Mouse (Mus musculus) adrenal gland, postnatal 25 days (tissue): ENCODE results near the gene Tgtp1. TPM values are rescaled to one million over a fixed set of nuclear protein-coding genes. Genes with fewer than 3 reads are reported as not detected.
A peak's percentile ranks its signal among the peaks of the same experiment; 100 is the strongest.
"Not testable (repeated sequence)": the region's sequence is repeated elsewhere in the genome, so short reads cannot be mapped to it uniquely, and the experiment has no call there.

Experiments used
- DNase-seq: peaks from one replicate; pipeline ENCODE4 v3.0.0; 2021; ENCODE audit warnings: mixed read lengths
- long read RNA-seq: library from polyadenylated mRNA; stranded (forward); transcript quantifications from one replicate; pipeline ENCODE4 v2.0.0, GENCODE M21; 2021
- total RNA-seq: library from RNA; stranded (reverse); gene quantifications from 2 replicates; pipeline ENCODE4 v1.2.3, GENCODE M21; 2021

The Tgtp1 gene
- total RNA-seq = 1.5 and 2.2 TPM in 2 replicates
- long read RNA-seq, transcript Tgtp1-201 (2 exons, 2,823 nt) = major isoform, 24 of 24 reads
- long read RNA-seq, partial matches to known transcripts = 0 of 24 reads
- long read RNA-seq, other reads (novel, unspliced or antisense) = 0 of 24 reads

DNA sequence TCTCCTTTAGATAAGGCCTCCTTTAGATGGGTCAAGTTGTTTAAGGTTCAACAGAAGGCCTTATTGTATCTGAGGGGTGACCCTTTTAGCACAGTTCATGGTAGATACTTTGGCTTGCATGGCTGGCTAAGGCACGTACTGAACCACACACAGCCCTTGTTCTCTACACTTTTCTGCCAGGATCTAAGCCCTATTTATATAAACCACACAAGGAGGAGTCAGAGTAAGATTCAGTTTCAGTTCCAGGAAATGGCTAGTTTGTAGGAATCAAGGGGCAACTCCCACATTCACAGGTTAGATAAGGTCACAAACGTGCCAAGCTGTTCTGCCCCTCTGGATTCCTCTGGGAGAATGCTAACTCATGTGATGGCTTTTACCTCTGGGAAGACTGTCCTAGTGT, at the start of gene Tgtp1:
Gene Tgtp1, minus strand, starts transcription at position 155 of the 400 bp plus-strand sequence.
- not testable (repeated sequence) for DNase-seq

DNA sequence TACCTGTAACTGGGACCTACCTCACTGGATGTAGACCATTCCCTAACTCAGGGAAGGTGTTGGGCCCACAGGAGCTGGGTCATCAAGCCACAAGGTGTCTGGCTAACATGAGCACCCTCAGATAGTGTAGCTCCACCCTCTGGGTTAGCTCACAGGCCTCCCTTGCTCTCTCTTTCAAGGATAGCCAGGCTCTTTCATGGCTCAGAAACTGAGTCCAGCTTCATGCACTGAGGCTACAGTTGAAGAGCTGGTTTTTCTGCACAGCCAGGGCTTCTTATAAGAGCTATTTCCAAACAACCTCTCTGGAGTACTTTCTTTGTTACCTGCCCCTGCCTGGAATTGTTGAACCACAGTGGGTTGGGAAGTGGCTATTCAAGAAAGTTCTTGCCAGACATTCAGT, 18.1 kb upstream of the Tgtp1 start:
- DNase-seq = not testable (repeated sequence)

GRCm38 (mm10) chr11:49006785-49007184, 12.8 kb upstream of the Tgtp1 start:
- not testable (repeated sequence) for DNase-seq

- not testable (repeated sequence) for DNase-seq
These were observed 12.3 kb upstream of the Tgtp1 start for GRCm38 (mm10) chr11:49006317-49006716.

GRCm38 (mm10) chr11:49000411-49000810, 6.4 kb upstream of the Tgtp1 start:
- DNase-seq = not testable (repeated sequence)

GRCm38 (mm10) chr11:48993296-48993695, 676 bp downstream of the Tgtp1 start:
- DNase-seq = peak; percentile 2

- DNase-seq = not testable (repeated sequence)
These were observed 2.0 kb downstream of the Tgtp1 start, which contains the start of gene Gm12185 for GRCm38 (mm10) chr11:48991740-48992520. Gm12185 (minus strand) TSS chr11:48992226.

DNA sequence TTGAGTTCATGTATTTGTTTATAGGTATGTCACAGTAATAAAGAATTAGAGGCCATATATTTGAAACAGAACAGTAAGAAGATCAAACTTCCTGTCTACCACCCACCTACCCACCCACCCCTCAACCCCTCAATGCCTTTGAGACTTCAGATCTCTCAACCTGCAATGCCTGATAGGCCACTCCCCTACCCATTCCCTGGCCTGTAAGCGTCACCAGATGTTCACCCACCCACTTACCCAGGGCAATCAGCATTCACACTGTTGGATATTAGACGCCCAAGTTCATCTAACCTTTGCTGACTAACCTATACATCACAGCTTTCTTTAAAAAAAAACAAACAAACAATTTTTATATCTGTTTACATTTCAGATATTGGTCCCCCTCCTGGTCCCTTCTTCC, 4.0 kb downstream of the Tgtp1 start:
- not testable (repeated sequence) for DNase-seq

DNA sequence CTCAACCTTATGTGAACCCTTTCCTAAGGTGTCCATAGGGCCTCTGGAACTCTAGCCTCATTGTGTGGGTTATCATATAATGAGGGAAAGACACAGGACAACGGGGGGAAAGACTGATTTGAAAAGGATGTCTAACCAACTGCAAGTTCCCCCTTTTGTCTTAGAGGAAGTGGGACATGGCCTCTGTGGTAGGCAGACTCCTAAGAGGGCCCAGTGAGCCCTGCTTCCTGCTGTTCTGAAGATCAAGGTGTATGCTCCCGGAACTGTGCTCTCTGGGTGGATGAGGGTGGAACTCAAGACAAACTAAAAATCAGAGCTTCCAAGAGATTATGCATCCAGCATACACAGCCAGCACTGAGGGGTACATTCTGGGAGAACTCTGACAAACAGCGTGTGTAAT, 5.8 kb downstream of the Tgtp1 start:
- not testable (repeated sequence) for DNase-seq

DNA sequence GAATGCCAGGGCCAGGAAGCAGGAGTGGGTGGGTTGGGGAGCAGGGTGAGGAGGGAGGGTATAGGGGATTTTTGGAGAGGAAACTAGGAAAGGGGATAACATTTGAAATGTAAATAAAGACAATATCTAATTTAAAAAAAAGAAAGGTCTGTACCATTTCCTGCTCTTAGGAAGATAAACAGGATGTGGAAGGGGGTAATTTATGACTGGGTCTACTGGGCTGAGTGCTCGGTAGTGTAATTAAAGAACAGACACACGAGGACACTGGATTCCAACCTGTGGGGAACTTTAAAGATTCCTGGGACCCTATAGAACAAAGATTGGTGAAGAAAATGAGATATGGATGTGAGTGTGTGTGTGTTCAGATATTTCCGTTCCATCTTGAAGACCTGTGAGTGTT, 11.1 kb downstream of the Tgtp1 start:
- DNase-seq = not testable (repeated sequence)

- DNase-seq = not testable (repeated sequence)
These were observed 13.9 kb downstream of the Tgtp1 start for GRCm38 (mm10) chr11:48980052-48980451.

DNA sequence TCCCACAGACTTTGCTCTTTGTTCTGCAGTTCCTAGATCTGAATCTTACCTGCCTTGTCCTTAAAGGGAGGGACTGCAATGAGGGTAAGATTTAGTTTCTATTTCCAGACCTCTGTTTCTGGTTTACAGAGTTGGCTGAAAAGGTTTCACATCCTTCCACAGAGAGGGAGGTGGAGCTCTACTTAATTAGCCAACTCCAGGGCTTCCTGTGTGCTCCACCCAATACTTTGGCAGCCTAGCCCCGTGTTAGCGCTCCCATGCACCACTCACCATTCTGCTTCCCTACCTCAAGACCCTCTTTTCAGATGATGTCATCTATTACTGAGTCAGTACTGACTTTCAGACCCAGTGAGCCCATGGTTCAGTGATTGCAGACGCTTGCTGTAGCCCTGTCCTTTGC, 14.7 kb downstream of the Tgtp1 start, which contains the start of gene 9930111J21Rik1:
Gene 9930111J21Rik1, minus strand, starts transcription at position 148 of the 400 bp plus-strand sequence.
- not testable (repeated sequence) for DNase-seq

- DNase-seq = not testable (repeated sequence)
These were observed 15.6 kb downstream of the Tgtp1 start, which contains the start of gene Olfr56 for GRCm38 (mm10) chr11:48978240-48978939. Olfr56 (plus strand) TSS chr11:48978889.

DNA sequence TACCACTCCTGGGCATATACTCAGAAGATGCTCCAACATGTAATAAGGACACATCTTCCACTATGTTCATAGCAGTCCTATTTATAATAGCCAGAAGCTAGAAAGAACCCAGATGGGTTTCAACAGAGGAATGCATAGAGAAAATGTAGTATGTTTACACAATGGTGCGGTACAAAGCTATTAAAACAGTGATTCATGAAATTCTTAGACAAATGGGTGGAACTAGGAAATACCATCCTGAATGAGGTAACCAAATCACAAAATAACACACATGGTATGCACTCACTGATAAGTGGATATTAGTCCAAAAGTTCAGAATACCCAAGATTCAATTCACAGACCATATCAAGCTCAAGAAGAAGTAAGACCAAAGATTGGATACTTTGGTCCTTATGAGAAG, 19.3 kb downstream of the Tgtp1 start:
- DNase-seq = not testable (repeated sequence)

- DNase-seq = not testable (repeated sequence)
These were observed 47.9 kb downstream of the Tgtp1 start, which contains the start of gene Psme2b for GRCm38 (mm10) chr11:48946090-48946489. Psme2b (minus strand) TSS chr11:48946190.

GRCm38 (mm10) chr11:48939286-48939685, 54.7 kb downstream of the Tgtp1 start:
- not testable (repeated sequence) for DNase-seq

Other genes starting within 250 kb of the Tgtp1 start
- gene Rack1, start 193.8 kb downstream of the Tgtp1 start, total RNA-seq = 598 and 671 TPM in 2 replicates
- gene Trim41, start 176.8 kb downstream of the Tgtp1 start, total RNA-seq = 48.6 and 53.0 TPM in 2 replicates
- 16.9 and 17.6 TPM in 2 replicates for gene Trim7, start 168.0 kb downstream of the Tgtp1 start, total RNA-seq
- 2.3 and 3.6 TPM in 2 replicates for gene Gm12184, start 167.5 kb downstream of the Tgtp1 start, total RNA-seq
- gene Irgm1, start 122.5 kb downstream of the Tgtp1 start, total RNA-seq = 18.7 and 22.6 TPM in 2 replicates
- gene Gm5431, start 92.0 kb downstream of the Tgtp1 start, total RNA-seq = 1.3 TPM in 2 replicates
- 4.6 TPM in 1 of 2 replicates, not detected in the other for gene Psme2b, start 48.0 kb downstream of the Tgtp1 start, total RNA-seq
- gene Olfr56, start 15.3 kb downstream of the Tgtp1 start, total RNA-seq = not detected in 2 replicates
- gene 9930111J21Rik1, start 14.8 kb downstream of the Tgtp1 start, total RNA-seq = 2.1 and 3.2 TPM in 2 replicates
- 0.67 and 1.3 TPM in 2 replicates for gene Gm12185, start 1.9 kb downstream of the Tgtp1 start, total RNA-seq
- 3.1 TPM in 2 replicates for gene 9930111J21Rik2, start 57.1 kb upstream of the Tgtp1 start, total RNA-seq
- gene Tgtp2, start 70.0 kb upstream of the Tgtp1 start, total RNA-seq = 1.9 and 2.9 TPM in 2 replicates
- 1.5 and 2.9 TPM in 2 replicates for gene Ifi47, start 82.4 kb upstream of the Tgtp1 start, total RNA-seq
- 0.58 and 0.86 TPM in 2 replicates for gene Olfr1396, start 120.7 kb upstream of the Tgtp1 start, total RNA-seq
- not detected in 2 replicates for gene Olfr1395, start 148.1 kb upstream of the Tgtp1 start, total RNA-seq
- gene Olfr1394, start 160.2 kb upstream of the Tgtp1 start, total RNA-seq = not detected in 2 replicates
- gene Btnl9, start 193.0 kb upstream of the Tgtp1 start, total RNA-seq = 23.7 and 26.6 TPM in 2 replicates
- 36.2 and 38.8 TPM in 2 replicates for gene Zfp62, start 209.1 kb upstream of the Tgtp1 start, total RNA-seq